Mouse (Mus musculus) embryo, embryonic 11.5 days (tissue): ENCODE data around the gene Mmp1b.
"Not testable (repeated sequence)": the region's sequence is repeated elsewhere in the genome, so short reads cannot be mapped to it uniquely, and the experiment has no call there.

Experiments
- DNase-seq: peaks from one replicate; pipeline ENCODE4 v3.0.0-alpha.2; 2012; ENCODE audit warnings: low read depth, low spot score

Mmp1b gene

DNA sequence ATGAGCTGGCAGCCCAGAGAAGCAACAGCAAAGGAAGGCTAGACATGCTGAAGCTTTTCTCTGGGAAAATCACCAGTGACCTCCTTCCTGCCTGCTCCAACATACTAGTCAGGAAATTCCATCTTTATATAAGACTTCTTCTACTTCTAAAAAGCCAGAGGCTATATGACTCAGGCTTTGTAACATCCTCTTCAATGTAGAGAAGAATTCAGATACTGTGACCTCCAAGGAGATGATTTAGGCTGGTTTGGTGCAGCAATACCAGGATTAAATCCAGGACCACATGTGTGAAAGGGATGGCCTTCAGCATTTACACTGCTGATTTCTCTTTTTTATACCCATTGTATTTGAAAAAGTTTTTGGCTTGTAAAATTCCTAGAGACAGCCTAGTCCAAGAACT, at the start of gene Mmp1b:
Gene Mmp1b (minus strand): TSS at position 101 of the 400 bp plus-strand sequence.
- DNase-seq, result no peak

GRCm38 (mm10) chr9:7396556-7396955, 8.7 kb upstream of the Mmp1b start:
- not testable (repeated sequence) for DNase-seq

DNA sequence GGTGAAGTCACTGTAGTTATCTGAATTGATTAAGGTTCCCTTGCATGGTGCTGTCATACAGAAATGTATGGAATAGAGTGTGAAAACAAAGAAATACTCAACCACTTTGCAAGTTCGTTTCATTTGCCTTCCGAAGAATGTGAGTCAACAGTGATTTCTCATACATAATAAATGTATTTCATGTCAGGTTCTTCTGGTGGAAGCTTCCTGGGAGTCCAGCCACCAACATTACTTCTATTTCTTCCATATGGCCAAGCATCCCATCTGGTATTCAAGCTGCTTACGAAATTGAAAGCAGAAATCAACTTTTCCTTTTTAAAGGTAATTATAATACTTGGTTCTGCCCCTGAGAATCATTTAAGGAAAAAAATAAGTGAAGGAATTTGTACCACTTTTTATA, 33.3 kb downstream of the Mmp1b start:
- DNase-seq, result no peak

GRCm38 (mm10) chr9:7345513-7345912, 42.3 kb downstream of the Mmp1b start:
- no peak for DNase-seq

DNA sequence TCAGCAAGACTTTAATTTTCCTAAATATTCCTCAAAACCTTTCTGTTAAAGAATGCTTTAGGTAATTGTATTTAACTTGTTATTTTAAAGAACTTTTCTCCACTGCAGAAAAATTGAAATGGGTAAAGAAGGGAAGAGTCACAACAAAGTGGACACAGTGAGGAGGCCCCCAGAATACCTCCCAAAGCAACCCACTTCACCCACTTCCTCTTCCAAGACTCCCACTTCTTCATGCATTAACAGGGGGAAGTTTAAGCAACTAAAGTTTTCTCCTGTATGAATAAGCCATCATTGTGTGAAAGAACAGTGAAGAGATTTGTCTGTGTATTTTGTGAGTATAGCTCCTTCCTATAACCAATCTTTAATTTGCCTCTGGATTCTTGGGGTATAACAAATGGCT, 43.7 kb downstream of the Mmp1b start, which contains the start of gene Mmp12:
Gene Mmp12 (plus strand): TSS at position 275 of the 400 bp plus-strand sequence.
- no peak for DNase-seq

- DNase-seq, result no peak
These were observed 50.9 kb downstream of the Mmp1b start for GRCm38 (mm10) chr9:7336740-7337483.

GRCm38 (mm10) chr9:7335766-7336680, 51.8 kb downstream of the Mmp1b start:
- no peak for DNase-seq

- no peak for DNase-seq
These were observed 56.0 kb downstream of the Mmp1b start for GRCm38 (mm10) chr9:7331847-7332246.
